ENCODE assay signal across 8 mouse cellular contexts in the genomic region with DNA sequence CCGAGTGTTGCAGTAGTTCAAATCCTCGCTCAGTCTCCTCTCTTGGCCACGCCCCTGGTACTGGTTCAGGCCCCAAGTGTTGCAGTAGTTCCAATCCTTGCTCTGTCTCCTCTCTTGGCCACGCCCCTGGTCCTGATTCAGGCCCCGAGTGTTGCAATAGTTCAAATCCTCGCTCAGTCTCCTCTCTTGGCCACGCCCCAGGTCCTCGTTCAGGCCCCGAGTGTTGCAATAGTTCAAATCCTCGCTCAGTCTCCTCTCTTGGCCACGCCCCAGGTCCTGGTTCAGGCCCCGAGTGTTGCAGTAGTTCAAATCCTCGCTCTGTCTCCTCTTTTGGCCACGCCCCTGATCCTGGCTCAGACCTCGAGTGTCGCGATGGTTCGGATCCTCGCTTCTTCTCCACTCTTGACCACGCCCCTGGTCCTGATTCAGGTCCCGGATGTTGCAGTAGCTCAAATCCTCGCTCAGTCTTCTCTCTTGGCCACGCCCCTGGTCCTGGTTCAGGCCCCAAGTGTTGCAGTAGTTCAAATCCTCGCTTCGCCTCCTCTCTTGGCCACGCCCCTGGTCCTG. TPM values are rescaled to one million over a fixed set of nuclear protein-coding genes. Genes with fewer than 3 reads are reported as not detected.
DNase-seq lines count a peak whose midpoint lies in the region; ATAC-seq and TF ChIP-seq lines count a peak whose summit lies in the region.

No protein-coding gene starts in this region.

- peak overlapping the region; percentile 44 for H3K4me3 ChIP-seq in heart, adult 2 months
- peak overlapping the region; percentile 47 for H3K4me3 ChIP-seq in kidney, embryonic 15.5 days (replicated peaks)
- peak overlapping the region; percentile 29; the same call in 1 of the 2 replicates for H3K4me3 ChIP-seq in macrophage (ENCODE audit: inconsistent target)

- no peak for TF ChIP-seq CTCF in heart, adult 2 months (IDR thresholded peaks at IDR 0.05)

- H3K27me3 ChIP-seq in heart, adult 2 months (ENCODE audit: control insufficient read depth, insufficient read depth, low read length), result no peaks in the 10 kb centered on the region
- no peaks in the 10 kb centered on the region for H3K27me3 ChIP-seq in kidney, embryonic 15.5 days

- peak overlapping the region; percentile 84 for H3K27ac ChIP-seq in heart, adult 2 months
- H3K27ac ChIP-seq in kidney, embryonic 15.5 days, result peak overlapping the region; percentile 89; the same call in 1 of the 2 replicates
- H3K27ac ChIP-seq in macrophage, result peak overlapping the region; percentile 80

- TF ChIP-seq EP300 in heart, adult 2 months (IDR thresholded peaks at IDR 0.05; ENCODE audit: insufficient read depth, low read depth, low read length), result no peak

- intact Hi-C loops in heart, adult 2 months (cut with DNase I), result no loop called here

- peaks cover 6% of the 10 kb centered on the region; the same call in 1 of the 2 replicates for H3K9me3 ChIP-seq in kidney, embryonic 15.5 days (replicated peaks)

- H3K4me1 ChIP-seq in heart, adult 2 months (ENCODE audit: control insufficient read depth, insufficient read depth, low read length), result no peaks in the 10 kb centered on the region
- peaks cover 25% of the 10 kb centered on the region for H3K4me1 ChIP-seq in kidney, embryonic 15.5 days

- DNase-seq in heart, adult 2 months, result peak in 1 of 2 experiments; percentile 12
- no peak for DNase-seq in heart, adult 8-10 months (ENCODE audit: low spot score)
- no peak for DNase-seq in right cerebral cortex, postnatal 10 days (ENCODE audit: low spot score in 2 of 2)
- DNase-seq in layer of hippocampus, adult 9-11 months, result no peak

- 34% methylated on average over 26 of the region's 26 CpGs for WGBS in heart, adult 2 months
- WGBS in kidney, embryonic 15.5 days, result 18% methylated on average over 26 of the region's 26 CpGs
- WGBS in macrophage (ENCODE audit: missing documents), result 67% methylated on average over 26 of the region's 26 CpGs

- H3K4me2 ChIP-seq in kidney, embryonic 15.5 days, result peak overlapping the region; percentile 66

- no peaks in the 10 kb centered on the region for H3K36me3 ChIP-seq in heart, adult 2 months (ENCODE audit: control insufficient read depth, insufficient read depth, low read length)
- no peaks in the 10 kb centered on the region for H3K36me3 ChIP-seq in kidney, embryonic 15.5 days
- H3K36me3 ChIP-seq in macrophage (ENCODE audit: inconsistent target), result no peaks in the 10 kb centered on the region

- no peak for TF ChIP-seq POLR2A in heart, adult 2 months (IDR thresholded peaks at IDR 0.05; ENCODE audit: insufficient read depth, low read depth, low read length)

- H3K79me2 ChIP-seq in heart, adult 2 months (replicated peaks; ENCODE audit: control insufficient read depth, insufficient read depth, low read length), result no peaks in the 10 kb centered on the region
- no peaks in the 10 kb centered on the region for H3K79me2 ChIP-seq in macrophage (ENCODE audit: inconsistent target)

- ATAC-seq in common myeloid progenitor, adult 5-6 weeks (replicated peaks; ENCODE audit: low read depth, poor library complexity, severe bottlenecking), result peak; percentile 8; the same call in 1 of the 2 replicates
- no peak for ATAC-seq in kidney, embryonic 15.5 days (replicated peaks; ENCODE audit: low FRiP score)
- no peak for ATAC-seq in inflammation-experienced regulatory T-cells, adult 6 months

- H3K9ac ChIP-seq in heart, adult 2 months (ENCODE audit: low read depth, low read length), result no peak overlapping the region
- H3K9ac ChIP-seq in kidney, embryonic 15.5 days, result 0 out of 2 replicates have a peak overlapping the region, but pooled peaks have one; percentile 17

RNA-seq across cellular contexts. Expression of gene Catsperg1, which starts 1.6 kb away (rescaled TPM):
- total RNA-seq in heart, adult 2 months (2021), result under 1 TPM; 0.30 to 0.34 TPM
- 1.0 and 2.4 TPM in 2 replicates for polyA plus RNA-seq in heart, adult 2 months (2012; rRNA removed)
- total RNA-seq in heart, adult 8-10 months (2022), result under 1 TPM in 3 of 4 experiments, not detected in 1; 0.24 to 0.34 (median 0.25) TPM
- 0.73 and 1.0 TPM in 2 replicates for total RNA-seq in common myeloid progenitor, adult 5-6 weeks (2017)
- polyA plus RNA-seq in kidney, embryonic 15.5 days (2015; fragmentation: Nextera tagmentation; extraction: Ambion mirVana), result 0.96 and 1.1 TPM in 2 replicates
- total RNA-seq in macrophage (2018; cell fraction: chromatin; rRNA removed), result 10 to 100 TPM; 18.9 to 65.8 (median 41.0) TPM
- total RNA-seq in macrophage (2018; cell fraction: cytosol; rRNA removed), result 1 to 10 TPM in 5 of 26 experiments, under 1 TPM in 21; 0.09 to 2.4 (median 0.55) TPM
- total RNA-seq in macrophage (2018; cell fraction: nucleus; rRNA removed), result 10 to 100 TPM in 25 of 26 experiments, 1 to 10 TPM in 1; 9.5 to 28.9 (median 19.9) TPM
- polyA plus RNA-seq in macrophage (2018), result 0.41 to 1.9 TPM (median 0.86 TPM) in 3 replicates
- 1 to 10 TPM in 1 of 3 experiments, under 1 TPM in 2; 0.28 to 1.2 (median 0.67) TPM for polyA plus RNA-seq in inflammation-experienced regulatory T-cells, adult 6 months (2017; shearing (Covaris generic))

RNA-seq across cellular contexts. Expression of gene Kcnk6, which starts 20.0 kb away (rescaled TPM):
- total RNA-seq in heart, adult 2 months (2021), result 1 to 10 TPM; 2.9 to 3.2 TPM
- 8.2 and 8.4 TPM in 2 replicates for polyA plus RNA-seq in heart, adult 2 months (2012; rRNA removed)
- 1 to 10 TPM; 1.5 to 2.3 (median 2.0) TPM for total RNA-seq in heart, adult 8-10 months (2022)
- 1.3 and 1.6 TPM in 2 replicates for total RNA-seq in common myeloid progenitor, adult 5-6 weeks (2017)
- 1.6 and 1.7 TPM in 2 replicates for polyA plus RNA-seq in kidney, embryonic 15.5 days (2015; fragmentation: Nextera tagmentation; extraction: Ambion mirVana)
- 10 to 100 TPM in 24 of 26 experiments, 1 to 10 TPM in 2; 9.4 to 44.9 (median 23.4) TPM for total RNA-seq in macrophage (2018; cell fraction: chromatin; rRNA removed)
- 10 to 100 TPM; 13.8 to 50.0 (median 37.4) TPM for total RNA-seq in macrophage (2018; cell fraction: cytosol; rRNA removed)
- 10 to 100 TPM; 12.4 to 61.4 (median 35.4) TPM for total RNA-seq in macrophage (2018; cell fraction: nucleus; rRNA removed)
- polyA plus RNA-seq in macrophage (2018), result 23.4 to 43.1 TPM (median 38.3 TPM) in 3 replicates
- 1 to 10 TPM; 1.9 to 4.0 (median 2.0) TPM for polyA plus RNA-seq in inflammation-experienced regulatory T-cells, adult 6 months (2017; shearing (Covaris generic))

RNA-seq across cellular contexts. Expression of gene Yif1b, which starts 25.8 kb away (rescaled TPM):
- 10 to 100 TPM; 63.6 to 74.6 TPM for total RNA-seq in heart, adult 2 months (2021)
- 123 and 138 TPM in 2 replicates for polyA plus RNA-seq in heart, adult 2 months (2012; rRNA removed)
- total RNA-seq in heart, adult 8-10 months (2022), result 10 to 100 TPM; 66.2 to 78.1 (median 70.0) TPM
- 29.2 and 31.3 TPM in 2 replicates for total RNA-seq in common myeloid progenitor, adult 5-6 weeks (2017)
- polyA plus RNA-seq in kidney, embryonic 15.5 days (2015; fragmentation: Nextera tagmentation; extraction: Ambion mirVana), result 122 and 123 TPM in 2 replicates
- 10 to 100 TPM in 1 of 26 experiments, 1 to 10 TPM in 25; 1.0 to 11.7 (median 4.6) TPM for total RNA-seq in macrophage (2018; cell fraction: chromatin; rRNA removed)
- 10 to 100 TPM; 27.8 to 53.6 (median 40.1) TPM for total RNA-seq in macrophage (2018; cell fraction: cytosol; rRNA removed)
- total RNA-seq in macrophage (2018; cell fraction: nucleus; rRNA removed), result 10 to 100 TPM in 20 of 26 experiments, 1 to 10 TPM in 6; 5.5 to 19.3 (median 12.3) TPM
- 31.3 to 53.4 TPM (median 51.1 TPM) in 3 replicates for polyA plus RNA-seq in macrophage (2018)
- polyA plus RNA-seq in inflammation-experienced regulatory T-cells, adult 6 months (2017; shearing (Covaris generic)), result 10 to 100 TPM; 56.3 to 68.5 (median 57.1) TPM

RNA-seq across cellular contexts. Expression of gene Psmd8, which starts 31.8 kb away (rescaled TPM):
- total RNA-seq in heart, adult 2 months (2021), result 100 to 1,000 TPM; 103 to 116 TPM
- polyA plus RNA-seq in heart, adult 2 months (2012; rRNA removed), result 120 and 191 TPM in 2 replicates
- 100 to 1,000 TPM; 116 to 132 (median 121) TPM for total RNA-seq in heart, adult 8-10 months (2022)
- total RNA-seq in common myeloid progenitor, adult 5-6 weeks (2017), result 130 and 171 TPM in 2 replicates
- 263 and 266 TPM in 2 replicates for polyA plus RNA-seq in kidney, embryonic 15.5 days (2015; fragmentation: Nextera tagmentation; extraction: Ambion mirVana)
- total RNA-seq in macrophage (2018; cell fraction: chromatin; rRNA removed), result 100 to 1,000 TPM; 145 to 453 (median 242) TPM
- 100 to 1,000 TPM; 264 to 504 (median 382) TPM for total RNA-seq in macrophage (2018; cell fraction: cytosol; rRNA removed)
- total RNA-seq in macrophage (2018; cell fraction: nucleus; rRNA removed), result 100 to 1,000 TPM; 154 to 428 (median 265) TPM
- 296 to 477 TPM (median 343 TPM) in 3 replicates for polyA plus RNA-seq in macrophage (2018)
- 100 to 1,000 TPM; 174 to 249 (median 197) TPM for polyA plus RNA-seq in inflammation-experienced regulatory T-cells, adult 6 months (2017; shearing (Covaris generic))

RNA-seq across cellular contexts. Expression of gene 2200002D01Rik, which starts 36.0 kb away (rescaled TPM):
- 1 to 10 TPM; 1.5 to 2.0 TPM for total RNA-seq in heart, adult 2 months (2021)
- 0.98 and 1.00 TPM in 2 replicates for polyA plus RNA-seq in heart, adult 2 months (2012; rRNA removed)
- total RNA-seq in heart, adult 8-10 months (2022), result 1 to 10 TPM; 1.7 to 3.9 (median 2.6) TPM
- total RNA-seq in common myeloid progenitor, adult 5-6 weeks (2017), result 1.8 and 12.1 TPM in 2 replicates
- 7.6 and 11.2 TPM in 2 replicates for polyA plus RNA-seq in kidney, embryonic 15.5 days (2015; fragmentation: Nextera tagmentation; extraction: Ambion mirVana)
- total RNA-seq in macrophage (2018; cell fraction: chromatin; rRNA removed), result not detected
- total RNA-seq in macrophage (2018; cell fraction: cytosol; rRNA removed), result under 1 TPM in 4 of 26 experiments, not detected in 22; 0.10 to 0.71 (median 0.36) TPM
- 1 to 10 TPM in 2 of 26 experiments, not detected in 24; 1.1 to 1.4 TPM for total RNA-seq in macrophage (2018; cell fraction: nucleus; rRNA removed)
- polyA plus RNA-seq in macrophage (2018), result not detected in 3 replicates
- polyA plus RNA-seq in inflammation-experienced regulatory T-cells, adult 6 months (2017; shearing (Covaris generic)), result 1 to 10 TPM in 2 of 3 experiments, under 1 TPM in 1; 0.91 to 1.9 (median 1.7) TPM
